Mouse (Mus musculus) erythroblast, embryonic 14.5 days (primary cell): ENCODE measurements around the gene Selenbp1.
"Not testable (repeated sequence)": the region's sequence is repeated elsewhere in the genome, so short reads cannot be mapped to it uniquely, and the experiment has no call there.

Experiments used
- GATA1 ChIP-seq: IDR thresholded peaks from 2 replicates; pipeline ENCODE4 v1.6.1; 2012; ENCODE audit warnings: low read length, inconsistent platforms, mixed read lengths
- TAL1 ChIP-seq: IDR thresholded peaks from 3 replicates; pipeline ENCODE4 v1.6.1; 2012; ENCODE audit warnings: low read length, inconsistent platforms, mixed read lengths

- not testable (repeated sequence) for TF ChIP-seq GATA1, TAL1
These were observed 1.7 kb downstream of the Selenbp1 start for GRCm38 (mm10) chr3:94934564-94934963.
